Mouse (Mus musculus) lung, postnatal 0 days (tissue): Measurements from ENCODE around the gene Dcbld2. TPM values are rescaled to one million over a fixed set of nuclear protein-coding genes. Genes with fewer than 3 reads are reported as not detected.

Experiments
- ATAC-seq: fragments of 200-750 bp; cut with Nextera tagmentation; 2 replicates; pipeline ENCODE4 v1.8.0; 2017; ENCODE audit warnings: moderate library complexity
- DNase-seq: peaks from one replicate; pipeline ENCODE4 v3.0.0-alpha.2; 2016; ENCODE audit warnings: low spot score
- H3K27ac ChIP-seq: fragments of 300-500 bp; sonication (generic); 2 replicates; pipeline ENCODE4 v1.5.1; 2014; ENCODE audit warnings: antibody characterized with exemption, mild to moderate bottlenecking, low read length, mixed read lengths
- H3K27me3 ChIP-seq: fragments of 300-500 bp; sonication (generic); replicated peaks from 2 replicates; pipeline ENCODE4 v1.6.1; 2014; ENCODE audit warnings: low read length, mixed read lengths; ENCODE audit not compliant: insufficient read depth
- H3K36me3 ChIP-seq: fragments of 300-500 bp; sonication (generic); 2 replicates; pipeline ENCODE4 v1.6.1; 2014; ENCODE audit warnings: low read length, mixed read lengths; ENCODE audit not compliant: insufficient read depth
- H3K4me1 ChIP-seq: fragments of 300-500 bp; sonication (generic); 2 replicates; pipeline ENCODE4 v1.6.1; 2014; ENCODE audit warnings: antibody characterized with exemption, low read depth, low read length, mixed read lengths; ENCODE audit not compliant: insufficient read depth
- H3K4me2 ChIP-seq: fragments of 300-500 bp; sonication (generic); replicated peaks from 2 replicates; pipeline ENCODE4 v1.6.1; 2014; ENCODE audit warnings: low read depth, mild to moderate bottlenecking, low read length, moderate library complexity, mixed read lengths
- H3K4me3 ChIP-seq: fragments of 300-500 bp; sonication (generic); 2 replicates; pipeline ENCODE4 v1.5.1; 2014; ENCODE audit warnings: low read depth, low read length
- H3K9ac ChIP-seq: fragments of 300-500 bp; sonication (generic); replicated peaks from 2 replicates; pipeline ENCODE4 v1.6.1; 2014; ENCODE audit warnings: low read depth, mild to moderate bottlenecking
- H3K9me3 ChIP-seq: fragments of 300-500 bp; sonication (generic); 2 replicates; pipeline ENCODE4 v1.6.1; 2016; ENCODE audit warnings: low read length, mixed read lengths
- CTCF ChIP-seq: IDR thresholded peaks from 2 replicates; pipeline ENCODE4 v1.5.1; 2016; ENCODE audit warnings: antibody characterized with exemption, mild to moderate bottlenecking
- EP300 ChIP-seq: IDR thresholded peaks from 2 replicates; pipeline ENCODE4 v1.6.1; 2016; ENCODE audit warnings: antibody characterized with exemption, mild to moderate bottlenecking, control low read depth
- WGBS: fragments of 180-500 bp; shearing (Covaris S2); extraction: QIAGEN DNeasy Blood & Tissue Kit; methylation state at CpG from one replicate; pipeline ENCODE4 v1.1.7; 2014; 5-methylcytosine and 5-hydroxymethylcytosine counted together
- polyA plus RNA-seq: library from polyadenylated mRNA; unstranded; fragments of >200 nt; fragmentation: Nextera tagmentation; extraction: Ambion mirVana; gene quantifications from 2 replicates; pipeline ENCODE4 v1.2.1, GENCODE M21; 2015

Gene Dcbld2
- polyA plus RNA-seq, 1 experiment from 2014 or later: 3.3 TPM

GRCm38 (mm10) chr16:58501760-58502301, 93.6 kb downstream of the Dcbld2 start:
- H3K4me1 ChIP-seq: peaks cover 16% of the 10 kb centered on the region; the same call in 1 of the 2 replicates
- TF ChIP-seq EP300 (no peak), CTCF (no peak)
- no peaks in the 10 kb centered on the region for H3K9me3 ChIP-seq
- no peaks in the 10 kb centered on the region for H3K27me3 ChIP-seq
- H3K9ac ChIP-seq: no peak overlapping the region
- WGBS: 13% methylated on average over 6 of the region's 6 CpGs
- peak overlapping the region; percentile 6; the same call in 1 of the 2 replicates for H3K27ac ChIP-seq
- peak; percentile 73 for ATAC-seq
- no peak overlapping the region for H3K4me2 ChIP-seq
- H3K4me3 ChIP-seq: no peak overlapping the region
- DNase-seq: peak; percentile 88
- no peaks in the 10 kb centered on the region for H3K36me3 ChIP-seq

- H3K9ac ChIP-seq: no peak overlapping the region
- no peaks in the 10 kb centered on the region for H3K27me3 ChIP-seq
- no peaks in the 10 kb centered on the region for H3K9me3 ChIP-seq
- no peak overlapping the region for H3K4me3 ChIP-seq
- H3K4me2 ChIP-seq: no peak overlapping the region
- H3K27ac ChIP-seq: 0 out of 2 replicates have a peak overlapping the region, but pooled peaks have one; percentile 6
- ATAC-seq: no peak
- H3K36me3 ChIP-seq: no peaks in the 10 kb centered on the region
- 39% methylated on average over 6 of the region's 6 CpGs for WGBS
- H3K4me1 ChIP-seq: peaks cover 11% of the 10 kb centered on the region; the same call in 1 of the 2 replicates
- no peak for TF ChIP-seq EP300
- no peak for TF ChIP-seq CTCF
- no peak for DNase-seq
Measured at GRCm38 (mm10) chr16:58502566-58502965, 94.3 kb downstream of the Dcbld2 start.

- no peak for TF ChIP-seq EP300
- TF ChIP-seq CTCF: no peak
Measured at GRCm38 (mm10) chr16:58504945-58505344, 96.7 kb downstream of the Dcbld2 start.

GRCm38 (mm10) chr16:58512181-58512761, 104.0 kb downstream of the Dcbld2 start:
- no peak for TF ChIP-seq CTCF
- TF ChIP-seq EP300: peak; percentile 54
- Histone ChIP-seq H3K9ac (no peak overlapping the region), H3K4me2 (peak overlapping the region; percentile 25), H3K27ac (peak overlapping the region; percentile 57), H3K36me3 (no peaks in the 10 kb centered on the region), H3K4me1 (peaks cover 27% of the 10 kb centered on the region; the same call in 1 of the 2 replicates), H3K4me3 (no peak overlapping the region), H3K9me3 (no peaks in the 10 kb centered on the region), H3K27me3 (no peaks in the 10 kb centered on the region)
- peak; percentile 57 for ATAC-seq
- 8% methylated on average over 9 of the region's 9 CpGs for WGBS
- peak; percentile 72 for DNase-seq

More at GRCm38 (mm10) chr16:58504945-58505344, 96.7 kb downstream of the Dcbld2 start:
- Histone ChIP-seq H3K4me3 (no peak overlapping the region), H3K4me1 (peaks cover 1% of the 10 kb centered on the region; the same call in 1 of the 2 replicates), H3K27ac (no peak overlapping the region), H3K9ac (no peak overlapping the region), H3K36me3 (no peaks in the 10 kb centered on the region), H3K9me3 (no peaks in the 10 kb centered on the region), H3K27me3 (no peaks in the 10 kb centered on the region), H3K4me2 (no peak overlapping the region)
- DNase-seq: no peak
- ATAC-seq: no peak

- DNase-seq (peak; percentile 33), ATAC-seq (no peak)
- no peaks in the 10 kb centered on the region for H3K9me3 ChIP-seq
- H3K27ac ChIP-seq: peak overlapping the region; percentile 64; the same call in 1 of the 2 replicates
- H3K36me3 ChIP-seq: no peaks in the 10 kb centered on the region
- WGBS: 29% methylated on average over 3 of the region's 3 CpGs
- no peaks in the 10 kb centered on the region for H3K27me3 ChIP-seq
- peaks cover 27% of the 10 kb centered on the region; the same call in 1 of the 2 replicates for H3K4me1 ChIP-seq
- H3K4me2 ChIP-seq: no peak overlapping the region
- no peak overlapping the region for H3K9ac ChIP-seq
- H3K4me3 ChIP-seq: no peak overlapping the region
- TF ChIP-seq CTCF (no peak), EP300 (no peak)
Measured at GRCm38 (mm10) chr16:58512887-58513286, 104.6 kb downstream of the Dcbld2 start.

- no peak for ATAC-seq
- no peak for TF ChIP-seq CTCF
- no peak for TF ChIP-seq EP300
- Histone ChIP-seq H3K27me3 (no peaks in the 10 kb centered on the region), H3K9ac (no peak overlapping the region), H3K4me1 (peaks cover 27% of the 10 kb centered on the region; the same call in 1 of the 2 replicates), H3K4me2 (0 out of 2 replicates have a peak overlapping the region, but pooled peaks have one; percentile 4), H3K4me3 (no peak overlapping the region), H3K27ac (peak overlapping the region; percentile 10; the same call in 1 of the 2 replicates), H3K9me3 (no peaks in the 10 kb centered on the region), H3K36me3 (no peaks in the 10 kb centered on the region)
- DNase-seq: no peak
- 28% methylated on average over 6 of the region's 6 CpGs for WGBS
Measured at GRCm38 (mm10) chr16:58513755-58514154, 105.5 kb downstream of the Dcbld2 start.
